In genomic region chr8:80880196-80881106, GRCm38 (mm10) we compare ENCODE assay signal across 8 mouse cellular contexts. TPM values are rescaled to one million over a fixed set of nuclear protein-coding genes. Genes with fewer than 3 reads are reported as not detected.
DNase-seq lines count a peak whose midpoint lies in the region; ATAC-seq and TF ChIP-seq lines count a peak whose summit lies in the region.

Gab1 (minus strand) TSS chr8:80880519.

- no peaks in the 10 kb centered on the region for H3K4me1 ChIP-seq in bone marrow, adult 2 months (ENCODE audit: control insufficient read depth, insufficient read depth, low read length)
- peaks cover 29% of the 10 kb centered on the region for H3K4me1 ChIP-seq in embryonic facial prominence, embryonic 10.5 days
- no peaks in the 10 kb centered on the region for H3K4me1 ChIP-seq in intestine, postnatal 0 days (replicated peaks; ENCODE audit: control insufficient read depth, insufficient read depth, low read length)

- TF ChIP-seq POLR2A in bone marrow, adult 2 months (IDR thresholded peaks at IDR 0.05; ENCODE audit: borderline replicate concordance, control insufficient read depth, low read depth, low read length) = no peak

- H3K27ac ChIP-seq in bone marrow, adult 2 months (ENCODE audit: control insufficient read depth, insufficient read depth, low read depth, low read length, poor library complexity) = peak within 1 kb of the TSS; percentile 58; the same call in 1 of the 2 replicates
- H3K27ac ChIP-seq in embryonic facial prominence, embryonic 10.5 days (replicated peaks) = peak within 1 kb of the TSS; percentile 97
- H3K27ac ChIP-seq in intestine, postnatal 0 days (ENCODE audit: low read depth, low read length) = peak within 1 kb of the TSS; percentile 97

- TF ChIP-seq CTCF in bone marrow, adult 2 months (IDR thresholded peaks at IDR 0.05; ENCODE audit: control insufficient read depth, insufficient read depth, low read length) = no peak
- TF ChIP-seq CTCF in intestine, postnatal 0 days (IDR thresholded peaks at IDR 0.05; ENCODE audit: low read depth) = peak; percentile 79

- 3% methylated on average over 70 of the region's 70 CpGs for WGBS in bone marrow, adult 2 months
- under 1% methylated on average over 69 of the region's 70 CpGs for WGBS in embryonic facial prominence, embryonic 10.5 days
- 1% methylated on average over 68 of the region's 70 CpGs for WGBS in intestine, postnatal 0 days

- peak within 1 kb of the TSS; percentile 91 for H3K9ac ChIP-seq in intestine, postnatal 0 days (ENCODE audit: low read depth, low read length)

- ATAC-seq in intestine, postnatal 0 days = peak; percentile 85
- peak; percentile 78 for ATAC-seq in megakaryocyte-erythroid progenitor cell, adult 5-6 weeks (replicated peaks; ENCODE audit: low FRiP score, low TSS enrichment, poor library complexity, severe bottlenecking)

- DNase-seq in embryonic facial prominence, embryonic 10.5 days (ENCODE audit: low spot score) = peak; percentile 96
- no peak for DNase-seq in gonadal fat pad, adult 2 months (ENCODE audit: low read depth)
- peak; percentile 75 to 80 for DNase-seq in left cerebral cortex, postnatal 36 days (ENCODE audit: low spot score in 2 of 2)
- DNase-seq in skeletal muscle tissue, adult 2 months (ENCODE audit: low read depth, low spot score) = peak; percentile 80
- DNase-seq in T-cell, adult 2 months (ENCODE audit: low spot score) = no peak

- no peaks in the 10 kb centered on the region for H3K36me3 ChIP-seq in embryonic facial prominence, embryonic 10.5 days (replicated peaks)
- no peaks in the 10 kb centered on the region for H3K36me3 ChIP-seq in intestine, postnatal 0 days (ENCODE audit: control insufficient read depth, insufficient read depth)

- H3K4me2 ChIP-seq in intestine, postnatal 0 days (replicated peaks; ENCODE audit: low read depth) = peak within 1 kb of the TSS; percentile 82

- no peaks in the 10 kb centered on the region for H3K27me3 ChIP-seq in embryonic facial prominence, embryonic 10.5 days (replicated peaks; ENCODE audit: low read depth, poor library complexity, severe bottlenecking)
- H3K27me3 ChIP-seq in intestine, postnatal 0 days (replicated peaks; ENCODE audit: control insufficient read depth, insufficient read depth, low read length) = no peaks in the 10 kb centered on the region

- H3K4me3 ChIP-seq in bone marrow, adult 2 months (replicated peaks; ENCODE audit: control insufficient read depth, low read depth, low read length) = peak within 1 kb of the TSS; percentile 61
- H3K4me3 ChIP-seq in embryonic facial prominence, embryonic 10.5 days = peak within 1 kb of the TSS; percentile 91
- H3K4me3 ChIP-seq in intestine, postnatal 0 days (ENCODE audit: low read depth, low read length) = peak within 1 kb of the TSS; percentile 75

- intact Hi-C loops in left cerebral cortex, postnatal 36 days (cut with DNase I) = loop anchor here (5.0 to 10.0 kb wide), 2 partner anchors 42 to 106 kb away; no protein-coding TSS in a partner anchor

- H3K9me3 ChIP-seq in embryonic facial prominence, embryonic 10.5 days = no peaks in the 10 kb centered on the region
- no peaks in the 10 kb centered on the region for H3K9me3 ChIP-seq in intestine, postnatal 0 days (ENCODE audit: control insufficient read depth)

RNA-seq across cellular contexts. Expression of gene Gab1, which starts in this region (rescaled TPM):
- 3.5 and 13.6 TPM in 2 replicates for polyA plus RNA-seq in bone marrow, adult 2 months (2011; ENCODE audit: insufficient read depth, insufficient read length, low replicate concordance, missing spikeins)
- polyA plus RNA-seq in embryonic facial prominence, embryonic 10.5 days (2016; fragmentation: Nextera tagmentation; extraction: Ambion mirVana) = 14.5 and 15.0 TPM in 2 replicates
- 34.2 and 36.8 TPM in 2 replicates for polyA plus RNA-seq in gonadal fat pad, adult 2 months (2012; rRNA removed)
- polyA plus RNA-seq in intestine, postnatal 0 days (2015; fragmentation: Nextera tagmentation; extraction: Ambion mirVana) = 8.9 and 9.1 TPM in 2 replicates
- 10 to 100 TPM; 14.6 to 15.4 TPM for total RNA-seq in left cerebral cortex, postnatal 36 days (2021)
- 16.9 and 22.1 TPM in 2 replicates for total RNA-seq in megakaryocyte-erythroid progenitor cell, adult 5-6 weeks (2014; fragmentation: Nextera tagmentation)
- 4.1 and 7.9 TPM in 2 replicates for total RNA-seq in megakaryocyte-erythroid progenitor cell, adult 5-6 weeks (2017)

Comparison
In these comparisons a context has a peak if more than half of its experiments do, and no peak if none do; other contexts are left out.
1. DNase-seq: peak in embryonic facial prominence, embryonic 10.5 days (single experiment), left cerebral cortex, postnatal 36 days (2 of 2) and skeletal muscle tissue, adult 2 months (single experiment); none in gonadal fat pad, adult 2 months (single experiment) and T-cell, adult 2 months (single experiment).
2. Peak in every context shown above with its lines, with median percentiles within 50 percentile points of each other: H3K27ac ChIP-seq and H3K4me3 ChIP-seq.